Mouse (Mus musculus) C2C12 (cell line): ENCODE data around the gene Tmem236. TPM values are rescaled to one million over a fixed set of nuclear protein-coding genes. Genes with fewer than 3 reads are reported as not detected.

ENCODE experiments used
- H3K27me3 ChIP-seq: one replicate; pipeline ENCODE4 v1.6.1; 2011; ENCODE audit not compliant: control insufficient read depth, insufficient read depth, insufficient read length
- H3K36me3 ChIP-seq: one replicate; pipeline ENCODE4 v1.6.1; 2011; ENCODE audit not compliant: control insufficient read depth, insufficient read depth
- H3K4me3 ChIP-seq: one replicate; pipeline ENCODE4 v1.5.1; 2011; ENCODE audit warnings: mild to moderate bottlenecking, control low read depth; ENCODE audit not compliant: poor library complexity, insufficient read depth, severe bottlenecking
- H3K79me2 ChIP-seq: one replicate; pipeline ENCODE4 v1.6.1; 2011; ENCODE audit not compliant: control insufficient read depth, insufficient read depth
- H3K79me3 ChIP-seq: one replicate; pipeline ENCODE4 v1.6.1; 2011; ENCODE audit warnings: low read depth, control low read depth
- H3ac ChIP-seq: one replicate; pipeline ENCODE3; 2011; ENCODE audit warnings: low read depth; ENCODE audit not compliant: control insufficient read depth, insufficient read length
- CEBPB ChIP-seq: IDR thresholded peaks from one replicate; pipeline ENCODE4 v1.6.1; 2011; ENCODE audit warnings: low read depth, mild to moderate bottlenecking, control low read depth, moderate library complexity
- CTCF ChIP-seq: IDR thresholded peaks from one replicate; pipeline ENCODE4 v1.5.1; 2011; ENCODE audit not compliant: control insufficient read depth, insufficient read depth, insufficient read length
- FOSL1 ChIP-seq: IDR thresholded peaks from one replicate; pipeline ENCODE4 v1.8.0; 2011; ENCODE audit warnings: mild to moderate bottlenecking, low read length; ENCODE audit not compliant: poor library complexity, insufficient read depth, severe bottlenecking
- MAX ChIP-seq: IDR thresholded peaks from one replicate; pipeline ENCODE4 v1.6.1; 2011; ENCODE audit warnings: mild to moderate bottlenecking, control low read depth
- MYOD1 ChIP-seq: IDR thresholded peaks from one replicate; pipeline ENCODE4 v1.6.1; 2011; ENCODE audit warnings: low read depth; ENCODE audit not compliant: control insufficient read depth, insufficient read length
- MYOG ChIP-seq: IDR thresholded peaks from one replicate; pipeline ENCODE4 v1.6.1; 2011; ENCODE audit not compliant: control insufficient read depth, insufficient read length; ENCODE audit errors: extremely low read depth
- USF1 ChIP-seq: IDR thresholded peaks from one replicate; pipeline ENCODE4 v1.6.1; 2011; ENCODE audit warnings: low read depth, mild to moderate bottlenecking, control low read depth, moderate library complexity
- polyA plus RNA-seq: library from polyadenylated mRNA; unstranded; fragments of >200 nt; fragmentation: generic; extraction: Trizol; gene quantifications from one replicate; pipeline ENCODE4 v1.2.1, GENCODE M21; 2012; ENCODE audit warnings: missing spikeins

Tmem236 gene
- polyA plus RNA-seq, 1 experiment: 0.01 TPM

- H3K79me2 ChIP-seq: no peaks in the 10 kb centered on the region
- no peaks in the 10 kb centered on the region for H3K36me3 ChIP-seq
- TF ChIP-seq USF1: no peak
- no peak for TF ChIP-seq CEBPB
- TF ChIP-seq MYOG: no peak
- no peak for TF ChIP-seq MYOD1
- no peak for TF ChIP-seq MAX
- no peak for TF ChIP-seq CTCF
- TF ChIP-seq FOSL1: no peak
- H3K27me3 ChIP-seq: no peaks in the 10 kb centered on the region
- no peak overlapping the region for H3ac ChIP-seq
- H3K4me3 ChIP-seq: no peak overlapping the region
- no peaks in the 10 kb centered on the region for H3K79me3 ChIP-seq
Measured at GRCm38 (mm10) chr2:14216653-14217052, 42.3 kb downstream of the Tmem236 start.

- no peak for TF ChIP-seq FOSL1
- H3K79me3 ChIP-seq: no peaks in the 10 kb centered on the region
- no peaks in the 10 kb centered on the region for H3K79me2 ChIP-seq
- H3K4me3 ChIP-seq: no peak overlapping the region
- H3K27me3 ChIP-seq: no peaks in the 10 kb centered on the region
- H3K36me3 ChIP-seq: no peaks in the 10 kb centered on the region
- no peak overlapping the region for H3ac ChIP-seq
Measured at GRCm38 (mm10) chr2:14218126-14218525, 43.8 kb downstream of the Tmem236 start.

DNA sequence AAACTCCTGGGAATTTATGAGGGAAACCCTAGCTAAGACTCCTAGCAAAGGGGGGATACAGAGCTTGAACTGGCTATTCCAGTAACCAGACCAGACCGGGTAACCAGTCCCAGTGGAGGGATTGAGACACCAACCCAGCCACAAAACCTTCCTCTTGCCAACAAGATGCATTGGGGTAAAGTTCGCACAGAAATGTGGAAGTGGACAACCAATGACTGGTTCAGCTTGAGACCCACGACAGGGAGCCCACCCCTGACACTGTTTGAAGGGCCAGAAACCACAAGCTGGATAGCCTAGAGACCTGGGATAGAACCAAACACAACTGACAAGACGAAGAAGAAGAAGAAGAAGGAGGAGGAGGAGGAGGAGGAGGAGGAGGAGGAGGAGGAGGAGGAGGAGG, 50.1 kb downstream of the Tmem236 start:
- no peak overlapping the region for H3K4me3 ChIP-seq
- TF ChIP-seq MAX (no peak), CTCF (no peak), MYOG (no peak), USF1 (no peak), MYOD1 (no peak), CEBPB (no peak), FOSL1 (no peak)
- no peaks in the 10 kb centered on the region for H3K36me3 ChIP-seq
- H3K79me3 ChIP-seq: no peaks in the 10 kb centered on the region
- H3K79me2 ChIP-seq: no peaks in the 10 kb centered on the region
- H3ac ChIP-seq: no peak overlapping the region
- H3K27me3 ChIP-seq: no peaks in the 10 kb centered on the region

DNA sequence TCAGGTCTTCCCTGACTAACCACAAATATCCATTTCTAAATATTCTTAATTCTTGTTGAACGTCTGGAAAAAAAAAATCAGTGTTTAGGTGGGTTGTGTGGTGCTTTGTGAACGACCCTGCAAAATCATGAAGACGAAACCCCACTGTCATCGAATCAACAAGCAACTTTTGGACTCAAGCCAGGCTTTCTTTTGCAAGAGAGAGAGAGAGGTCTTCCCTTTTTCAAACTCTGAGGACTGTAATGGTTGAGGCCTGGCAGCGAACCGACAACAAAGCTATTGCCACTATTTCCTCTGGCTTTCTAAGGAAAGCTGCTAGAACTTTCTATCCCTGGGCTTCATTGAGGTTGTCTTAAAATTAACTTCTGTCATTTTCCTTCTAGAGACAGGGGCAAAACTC, 54.2 kb downstream of the Tmem236 start:
- Histone ChIP-seq H3K27me3 (no peaks in the 10 kb centered on the region), H3K36me3 (no peaks in the 10 kb centered on the region), H3K79me3 (no peaks in the 10 kb centered on the region), H3K79me2 (no peaks in the 10 kb centered on the region), H3ac (no peak overlapping the region), H3K4me3 (no peak overlapping the region)
- TF ChIP-seq CEBPB (no peak), MYOD1 (no peak), FOSL1 (no peak), CTCF (no peak), MAX (no peak), MYOG (no peak)

DNA sequence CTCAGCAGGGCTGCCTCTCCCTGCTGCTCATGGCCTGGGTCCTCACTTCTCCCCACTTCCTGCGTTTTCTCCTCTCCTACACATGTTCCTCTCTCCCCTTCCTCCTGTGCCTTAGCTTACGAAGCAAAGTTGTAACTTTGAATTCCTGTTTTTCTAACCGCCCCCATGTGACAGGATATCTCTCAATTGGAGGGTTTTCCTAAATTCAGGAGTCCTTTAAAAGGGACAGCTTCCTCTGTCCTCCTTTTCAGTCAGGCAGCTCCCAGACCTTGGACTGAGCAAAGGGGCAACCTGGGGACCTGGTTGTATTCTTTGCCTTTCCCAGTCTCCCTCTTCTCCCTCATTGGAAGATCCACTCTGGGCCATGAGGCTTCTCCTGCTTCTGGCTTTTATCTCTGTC, 54.8 kb downstream of the Tmem236 start, which contains the start of gene Mrc1:
Gene Mrc1 (plus strand): TSS at position 244 of the 400 bp plus-strand sequence.
- no peak for TF ChIP-seq MYOG
- no peak for TF ChIP-seq CEBPB
- TF ChIP-seq FOSL1: no peak
- no peak for TF ChIP-seq MYOD1
- no peak for TF ChIP-seq MAX
- no peak for TF ChIP-seq CTCF
- TF ChIP-seq USF1: no peak
- no peaks in the 10 kb centered on the region for H3K79me3 ChIP-seq
- H3K4me3 ChIP-seq: no peak within 1 kb of the TSS
- no peaks in the 10 kb centered on the region for H3K79me2 ChIP-seq
- H3ac ChIP-seq: no peak within 1 kb of the TSS
- no peaks in the 10 kb centered on the region for H3K36me3 ChIP-seq
- no peaks in the 10 kb centered on the region for H3K27me3 ChIP-seq

GRCm38 (mm10) chr2:14229979-14230378, 55.7 kb downstream of the Tmem236 start:
- Histone ChIP-seq H3K4me3 (no peak overlapping the region), H3K79me2 (no peaks in the 10 kb centered on the region), H3K27me3 (no peaks in the 10 kb centered on the region), H3K36me3 (no peaks in the 10 kb centered on the region), H3K79me3 (no peaks in the 10 kb centered on the region), H3ac (no peak overlapping the region)
- no peak for TF ChIP-seq MAX
